Mouse (Mus musculus): ENCODE data around the gene Atp6v0c. TPM values are rescaled to one million over a fixed set of nuclear protein-coding genes. Genes with fewer than 3 reads are reported as not detected.

Atp6v0c gene
- polyA plus RNA-seq, 1 experiment from 2014 or later = 572 TPM

GRCm38 (mm10) chr17:24206451-24207351 is 37.2 kb upstream of the Atp6v0c start:
- no peaks in the 10 kb centered on the region for H3K9me3 ChIP-seq
- H3K4me3 ChIP-seq (replicated peaks) = peak overlapping the region; percentile 44
- peak overlapping the region; percentile 96 for H3K4me2 ChIP-seq (replicated peaks)
- peaks cover 81% of the 10 kb centered on the region for H3K4me1 ChIP-seq (replicated peaks)
- 5% methylated on average over 62 of the region's 62 CpGs for WGBS
- H3K27me3 ChIP-seq (replicated peaks) = peaks cover 14% of the 10 kb centered on the region
- H3K9ac ChIP-seq = peak overlapping the region; percentile 50
- 0 out of 2 replicates have a peak overlapping the region, but pooled peaks have one; percentile 13 for H3K27ac ChIP-seq
- peak; percentile 26 for ATAC-seq
- no peaks in the 10 kb centered on the region for H3K36me3 ChIP-seq

- Histone ChIP-seq H3K4me3 (replicated peaks) (peak overlapping the region; percentile 73), H3K36me3 (no peaks in the 10 kb centered on the region), H3K9ac (peak overlapping the region; percentile 78), H3K9me3 (no peaks in the 10 kb centered on the region), H3K27me3 (replicated peaks) (peaks cover 14% of the 10 kb centered on the region), H3K4me2 (replicated peaks) (peak overlapping the region; percentile 96), H3K27ac (peak overlapping the region; percentile 48; the same call in 1 of the 2 replicates), H3K4me1 (replicated peaks) (peaks cover 77% of the 10 kb centered on the region)
- 0 out of 2 replicates have a peak, but pooled peaks have one; percentile 1 for ATAC-seq
- 8% methylated on average over 15 of the region's 15 CpGs for WGBS
Measured at GRCm38 (mm10) chr17:24205908-24206361, 36.4 kb upstream of the Atp6v0c start.

GRCm38 (mm10) chr17:24205284-24205888 is 35.9 kb upstream of the Atp6v0c start, which contains the start of gene Tbc1d24:
Gene Tbc1d24, minus strand, starts transcription at chr17:24205562.
- H3K4me2 ChIP-seq (replicated peaks) = peak within 1 kb of the TSS; percentile 96
- H3K4me1 ChIP-seq (replicated peaks) = peaks cover 79% of the 10 kb centered on the region
- ATAC-seq = peak; percentile 60
- under 1% methylated on average over 65 of the region's 65 CpGs for WGBS
- H3K9me3 ChIP-seq = no peaks in the 10 kb centered on the region
- peak within 1 kb of the TSS; percentile 73 for H3K4me3 ChIP-seq (replicated peaks)
- H3K9ac ChIP-seq = peak within 1 kb of the TSS; percentile 78
- peaks cover 14% of the 10 kb centered on the region for H3K27me3 ChIP-seq (replicated peaks)
- H3K27ac ChIP-seq = peak within 1 kb of the TSS; percentile 48
- H3K36me3 ChIP-seq = no peaks in the 10 kb centered on the region

DNA sequence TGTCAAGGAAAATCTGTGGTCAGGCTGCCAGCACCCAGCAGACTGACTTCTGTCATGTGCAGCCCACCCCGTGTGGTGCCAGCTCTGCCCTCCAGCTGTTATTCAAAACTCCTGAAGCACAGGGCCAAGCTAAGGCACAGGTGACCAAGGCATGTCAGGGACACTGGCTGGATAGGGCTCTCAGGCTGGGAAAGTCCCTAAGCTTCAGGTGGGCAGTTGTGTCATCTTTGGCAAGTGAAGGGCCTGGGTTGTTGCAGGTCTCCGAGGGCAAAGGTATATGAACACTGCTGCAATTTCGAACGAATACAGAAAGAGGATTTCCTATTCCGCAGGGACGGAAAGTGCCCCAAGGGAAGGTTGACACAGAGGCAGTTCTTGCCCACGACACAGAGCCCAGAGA is 35.3 kb upstream of the Atp6v0c start:
- Histone ChIP-seq H3K36me3 (no peaks in the 10 kb centered on the region), H3K9me3 (no peaks in the 10 kb centered on the region), H3K27me3 (replicated peaks) (peaks cover 14% of the 10 kb centered on the region), H3K4me2 (replicated peaks) (peak overlapping the region; percentile 96), H3K9ac (peak overlapping the region; percentile 78), H3K4me3 (replicated peaks) (peak overlapping the region; percentile 73), H3K27ac (0 out of 2 replicates have a peak overlapping the region, but pooled peaks have one; percentile 48), H3K4me1 (replicated peaks) (peaks cover 75% of the 10 kb centered on the region)
- WGBS = 7% methylated on average over 7 of the region's 7 CpGs
- no peak for ATAC-seq

GRCm38 (mm10) chr17:24203611-24204534 is 34.4 kb upstream of the Atp6v0c start:
- ATAC-seq = no peak
- peaks cover 67% of the 10 kb centered on the region for H3K4me1 ChIP-seq (replicated peaks)
- H3K9ac ChIP-seq = 0 out of 2 replicates have a peak overlapping the region, but pooled peaks have one; percentile 8
- H3K9me3 ChIP-seq = no peaks in the 10 kb centered on the region
- peak overlapping the region; percentile 52; the same call in 1 of the 2 replicates for H3K27ac ChIP-seq
- 49% methylated on average over 3 of the region's 3 CpGs for WGBS
- H3K27me3 ChIP-seq (replicated peaks) = peaks cover 14% of the 10 kb centered on the region
- H3K4me2 ChIP-seq (replicated peaks) = peak overlapping the region; percentile 96
- H3K36me3 ChIP-seq = no peaks in the 10 kb centered on the region
- no peak overlapping the region for H3K4me3 ChIP-seq (replicated peaks)

- H3K4me1 ChIP-seq (replicated peaks) = peaks cover 59% of the 10 kb centered on the region
- no peak overlapping the region for H3K9ac ChIP-seq
- H3K4me3 ChIP-seq (replicated peaks) = no peak overlapping the region
- 47% methylated on average over 4 of the region's 4 CpGs for WGBS
- peak; percentile 29 for ATAC-seq
- peak overlapping the region; percentile 52; the same call in 1 of the 2 replicates for H3K27ac ChIP-seq
- peak overlapping the region; percentile 96 for H3K4me2 ChIP-seq (replicated peaks)
- no peaks in the 10 kb centered on the region for H3K9me3 ChIP-seq
- H3K36me3 ChIP-seq = no peaks in the 10 kb centered on the region
- peaks cover 9% of the 10 kb centered on the region for H3K27me3 ChIP-seq (replicated peaks)
Measured at GRCm38 (mm10) chr17:24203068-24203467, 33.6 kb upstream of the Atp6v0c start.

- H3K4me2 ChIP-seq (replicated peaks) = no peak overlapping the region
- peak; percentile 15; the same call in 1 of the 2 replicates for ATAC-seq
- H3K27ac ChIP-seq = peak overlapping the region; percentile 48; the same call in 1 of the 2 replicates
- no peak overlapping the region for H3K4me3 ChIP-seq (replicated peaks)
- H3K9ac ChIP-seq = no peak overlapping the region
- peaks cover 40% of the 10 kb centered on the region for H3K4me1 ChIP-seq (replicated peaks)
- WGBS = 62% methylated on average over 4 of the region's 4 CpGs
- no peaks in the 10 kb centered on the region for H3K9me3 ChIP-seq
- no peaks in the 10 kb centered on the region for H3K36me3 ChIP-seq
- H3K27me3 ChIP-seq (replicated peaks) = no peaks in the 10 kb centered on the region
Measured at GRCm38 (mm10) chr17:24201092-24201491, 31.6 kb upstream of the Atp6v0c start.

- Histone ChIP-seq H3K4me3 (replicated peaks) (no peak overlapping the region), H3K36me3 (no peaks in the 10 kb centered on the region), H3K4me1 (replicated peaks) (peaks cover 31% of the 10 kb centered on the region), H3K9ac (no peak overlapping the region), H3K27me3 (replicated peaks) (no peaks in the 10 kb centered on the region), H3K9me3 (no peaks in the 10 kb centered on the region), H3K4me2 (replicated peaks) (no peak overlapping the region), H3K27ac (no peak overlapping the region)
- ATAC-seq = no peak
- WGBS = 57% methylated on average over 4 of the region's 4 CpGs
Measured at GRCm38 (mm10) chr17:24199741-24200140, 30.2 kb upstream of the Atp6v0c start.

GRCm38 (mm10) chr17:24199252-24199651 is 29.8 kb upstream of the Atp6v0c start:
- no peaks in the 10 kb centered on the region for H3K36me3 ChIP-seq
- H3K4me1 ChIP-seq (replicated peaks) = peaks cover 26% of the 10 kb centered on the region
- H3K4me3 ChIP-seq (replicated peaks) = no peak overlapping the region
- no peak overlapping the region for H3K9ac ChIP-seq
- no peak overlapping the region for H3K27ac ChIP-seq
- WGBS = 88% methylated on average over 4 of the region's 4 CpGs
- no peak overlapping the region for H3K4me2 ChIP-seq (replicated peaks)
- no peak for ATAC-seq
- H3K9me3 ChIP-seq = no peaks in the 10 kb centered on the region
- no peaks in the 10 kb centered on the region for H3K27me3 ChIP-seq (replicated peaks)

- ATAC-seq = no peak
- H3K27ac ChIP-seq = no peak overlapping the region
Measured at GRCm38 (mm10) chr17:24197032-24197824, 27.7 kb upstream of the Atp6v0c start.

DNA sequence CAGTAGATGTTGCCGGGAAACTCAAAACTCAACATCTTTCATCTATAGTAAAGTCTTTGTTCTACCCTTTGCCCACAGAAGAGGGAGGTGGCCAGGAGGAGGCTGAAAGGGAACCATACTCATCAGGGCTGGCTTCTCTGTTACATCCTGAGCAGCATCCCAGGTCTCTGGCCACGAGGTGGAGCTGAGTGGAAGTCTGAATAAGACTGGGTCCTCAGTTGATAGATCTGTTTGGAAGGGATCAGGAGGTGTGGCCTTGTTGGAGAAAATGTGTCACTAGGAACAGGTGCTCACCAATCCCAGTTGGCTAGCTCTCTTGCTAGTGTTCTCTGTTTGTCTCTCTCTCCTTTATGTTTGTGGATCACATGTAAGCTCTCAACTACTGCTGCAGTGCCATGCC is 25.8 kb upstream of the Atp6v0c start:
- H3K36me3 ChIP-seq = no peaks in the 10 kb centered on the region
- H3K27ac ChIP-seq = no peak overlapping the region
- H3K4me2 ChIP-seq (replicated peaks) = no peak overlapping the region
- H3K4me1 ChIP-seq (replicated peaks) = 0 out of 2 replicates have a peak, but pooled peaks cover under 1% of the 10 kb centered on the region
- no peak overlapping the region for H3K4me3 ChIP-seq (replicated peaks)
- WGBS = 60% methylated on average over 2 of the region's 2 CpGs
- H3K9ac ChIP-seq = no peak overlapping the region
- no peaks in the 10 kb centered on the region for H3K27me3 ChIP-seq (replicated peaks)
- no peak for ATAC-seq
- H3K9me3 ChIP-seq = no peaks in the 10 kb centered on the region

More at GRCm38 (mm10) chr17:24197032-24197824, 27.7 kb upstream of the Atp6v0c start:
- WGBS = 58% methylated on average over 15 of the region's 15 CpGs
- Histone ChIP-seq H3K36me3 (no peaks in the 10 kb centered on the region), H3K4me2 (replicated peaks) (no peak overlapping the region), H3K27me3 (replicated peaks) (no peaks in the 10 kb centered on the region), H3K4me1 (replicated peaks) (peaks cover 13% of the 10 kb centered on the region; the same call in 1 of the 2 replicates), H3K9me3 (no peaks in the 10 kb centered on the region), H3K9ac (no peak overlapping the region), H3K4me3 (replicated peaks) (no peak overlapping the region)

Data from intestine, embryonic 15.5 days (tissue).